Mouse (Mus musculus): ENCODE data around the gene Tmod1.

- TF ChIP-seq MAX (IDR thresholded peaks at IDR 0.05; ENCODE audit: low read depth) (no peak), POLR2A (IDR thresholded peaks at IDR 0.05; ENCODE audit: insufficient read length, low read depth) (no peak), POLR2AphosphoS2 (IDR thresholded peaks at IDR 0.05; ENCODE audit: insufficient read length, low read depth) (no peak), CEBPB (IDR thresholded peaks at IDR 0.05; ENCODE audit: insufficient read depth, poor library complexity, severe bottlenecking) (no peak), USF1 (IDR thresholded peaks at IDR 0.05; ENCODE audit: low read depth) (no peak), TCF12 (IDR thresholded peaks at IDR 0.05; ENCODE audit: insufficient read depth, poor library complexity, severe bottlenecking) (peak; percentile 58), TCF3 (IDR thresholded peaks at IDR 0.05; ENCODE audit: insufficient read length, low read depth) (peak; percentile 16)
Measured at GRCm38 (mm10) chr4:46085223-46085811, 46.6 kb downstream of the Tmod1 start.

All from myocyte (in vitro differentiated cells).